Mouse (Mus musculus): ENCODE data around the gene Kif6. TPM values are rescaled to one million over a fixed set of nuclear protein-coding genes. Genes with fewer than 3 reads are reported as not detected.

Kif6 gene
- total RNA-seq, 4 experiments from 2014 or later, result 3.8 to 5.6 (median 4.3) TPM

DNA sequence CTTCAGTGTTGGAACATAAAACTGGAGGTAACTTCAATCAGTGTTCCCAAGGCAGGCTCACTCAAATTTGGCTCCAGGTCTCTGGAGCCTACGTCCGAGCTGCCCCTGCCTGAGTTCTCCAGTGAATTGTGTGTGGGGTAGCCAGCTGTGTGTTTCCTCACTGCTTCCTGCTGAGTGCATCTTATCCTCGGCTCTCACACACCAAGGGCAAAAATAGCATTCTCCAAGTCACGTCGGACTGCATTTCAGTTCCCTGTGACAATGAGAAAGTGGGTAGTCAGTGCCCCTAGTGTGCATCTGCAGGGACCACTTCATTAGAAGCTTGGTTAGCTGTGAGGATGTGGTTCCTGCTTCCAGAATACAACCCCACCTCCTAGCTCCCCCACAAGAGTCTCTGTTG, 222.5 kb downstream of the Kif6 start:
- DNase-seq (ENCODE audit: low spot score in 2 of 2), result no peak

DNA sequence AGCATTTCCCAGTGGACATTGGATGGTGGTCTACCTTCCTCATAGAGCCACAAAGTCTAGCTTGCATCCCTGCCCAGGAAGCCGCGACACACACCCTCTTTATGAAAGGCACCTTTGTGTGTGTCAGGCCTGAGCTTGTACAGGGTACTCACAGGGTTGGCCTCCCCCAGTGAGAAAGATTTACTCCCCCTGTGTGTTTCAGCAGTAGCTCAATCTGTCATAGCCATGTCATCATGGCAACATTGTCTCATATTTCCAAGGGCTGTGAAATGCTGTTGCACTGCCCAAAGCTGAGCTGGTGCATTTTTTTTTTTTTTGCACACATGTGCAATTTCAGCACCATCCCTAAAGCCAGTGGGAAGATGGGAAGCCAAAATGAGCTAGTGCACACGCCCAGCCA, 224.3 kb downstream of the Kif6 start:
- no peak for DNase-seq (ENCODE audit: low spot score in 2 of 2)

DNA sequence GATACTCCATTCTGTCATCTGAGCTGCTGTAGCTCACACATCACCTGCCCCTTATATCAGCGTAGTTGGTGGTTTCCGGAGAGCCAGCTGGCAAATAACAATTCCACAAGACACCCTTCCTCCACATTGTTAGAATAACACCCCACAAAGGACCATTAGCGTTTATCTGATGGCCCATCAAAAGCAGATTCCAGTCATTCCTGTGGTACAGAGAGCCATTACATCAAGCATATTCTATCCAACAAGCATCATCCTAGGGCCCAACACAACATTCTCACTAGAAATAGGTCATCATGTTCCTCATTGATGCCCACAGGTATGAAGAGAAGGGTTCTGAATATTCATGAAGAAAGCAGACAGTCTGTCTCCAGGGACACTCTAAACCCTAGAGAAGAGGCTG, 236.3 kb downstream of the Kif6 start:
- DNase-seq (ENCODE audit: low spot score in 2 of 2), result no peak

DNA sequence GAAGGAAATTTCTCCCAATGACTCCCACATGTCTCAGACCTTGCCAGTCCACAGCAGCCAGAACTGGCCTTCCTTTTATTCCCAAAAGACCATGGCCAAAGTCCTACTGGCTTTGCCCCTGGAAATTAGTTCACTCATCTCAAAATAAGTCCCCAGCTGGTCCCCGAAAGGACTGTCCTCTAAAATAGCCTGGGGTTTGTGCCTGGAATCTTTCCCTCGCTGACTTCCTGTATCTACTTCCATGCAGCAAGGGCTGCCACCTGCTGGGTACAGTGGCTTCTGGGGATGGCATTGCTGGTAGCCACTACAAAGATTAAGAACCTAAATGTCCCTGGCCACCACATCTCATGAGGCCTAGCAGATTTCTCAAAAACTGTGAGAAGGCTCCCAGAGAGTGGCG, 237.2 kb downstream of the Kif6 start:
- DNase-seq (ENCODE audit: low spot score in 2 of 2), result no peak

DNA sequence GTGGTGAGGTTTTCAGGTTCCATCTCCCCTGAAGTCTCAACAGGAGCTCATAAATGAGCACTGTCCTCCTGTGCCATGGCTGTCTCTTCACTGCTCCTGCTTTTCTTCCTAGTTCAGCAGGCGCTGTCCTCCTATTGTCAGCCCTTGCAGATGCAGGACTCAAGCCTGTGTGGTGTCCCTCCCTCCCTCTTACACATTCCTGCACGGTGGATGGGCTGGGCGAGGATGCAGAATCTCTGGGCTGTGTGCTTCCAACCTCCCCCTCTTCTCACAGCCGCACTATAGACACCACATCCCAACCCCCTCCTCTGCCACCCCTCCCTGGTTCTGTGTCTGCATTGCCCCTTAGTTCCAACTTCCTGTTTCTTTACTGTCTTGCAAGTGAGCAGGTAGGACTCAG, 240.8 kb downstream of the Kif6 start:
- no peak for DNase-seq (ENCODE audit: low spot score in 2 of 2)

DNA sequence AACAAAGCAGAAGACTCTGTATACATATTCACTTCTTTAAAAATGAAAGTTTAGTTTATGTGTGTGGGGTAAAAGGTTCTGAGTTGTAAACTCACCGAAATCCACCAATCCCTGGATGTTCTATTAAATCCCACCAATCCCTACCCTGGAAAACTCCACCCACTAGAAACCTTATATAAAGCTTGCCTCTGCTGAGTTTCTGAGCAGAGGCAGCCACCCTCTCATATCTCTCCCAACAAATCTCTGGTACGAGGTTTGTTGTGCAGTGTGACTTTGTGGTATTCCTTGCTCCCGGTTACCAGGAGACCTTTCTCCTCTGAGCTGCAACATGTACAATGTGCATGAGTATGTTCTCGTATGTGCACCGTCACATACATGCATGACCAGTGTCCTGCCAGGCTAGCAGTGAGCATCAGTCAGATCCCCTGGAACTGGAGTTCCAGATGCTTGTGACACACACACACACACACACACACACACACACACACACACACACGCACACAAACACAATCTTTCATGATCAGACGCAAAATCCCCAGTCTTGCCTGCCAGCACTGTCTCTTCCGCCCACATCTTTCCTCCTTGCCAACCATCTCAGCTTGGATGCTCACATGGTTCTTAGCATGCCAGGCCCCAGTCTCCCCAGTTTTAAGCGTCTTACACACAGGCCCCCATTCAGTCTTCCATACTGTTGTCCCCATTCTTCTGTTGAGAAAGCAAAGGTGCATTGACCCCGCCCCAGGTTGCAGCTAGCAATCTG, 245.3 kb downstream of the Kif6 start:
- peak in 1 of 2 experiments; percentile 34 for DNase-seq (ENCODE audit: low spot score in 2 of 2)

DNA sequence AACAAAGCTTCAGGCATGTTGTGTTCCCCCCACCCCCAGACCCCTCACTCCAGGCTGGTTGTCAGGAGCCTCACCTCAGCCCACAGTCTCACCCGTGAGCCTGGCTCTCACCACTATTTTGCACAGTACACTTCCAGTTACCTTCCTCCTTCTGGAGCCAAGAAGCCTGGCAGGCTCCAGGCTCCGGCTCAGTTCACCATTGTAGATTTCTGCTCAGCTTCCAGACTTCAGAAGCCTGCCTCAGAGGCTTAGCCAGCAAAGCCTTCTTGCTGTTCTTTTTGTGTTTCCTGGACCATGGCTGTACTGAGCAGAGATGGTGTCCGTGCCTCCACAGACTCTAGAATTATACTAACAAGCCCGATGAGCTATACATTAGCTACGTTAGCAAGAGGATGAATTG, 248.7 kb downstream of the Kif6 start:
- no peak for DNase-seq (ENCODE audit: low spot score in 2 of 2)

DNA sequence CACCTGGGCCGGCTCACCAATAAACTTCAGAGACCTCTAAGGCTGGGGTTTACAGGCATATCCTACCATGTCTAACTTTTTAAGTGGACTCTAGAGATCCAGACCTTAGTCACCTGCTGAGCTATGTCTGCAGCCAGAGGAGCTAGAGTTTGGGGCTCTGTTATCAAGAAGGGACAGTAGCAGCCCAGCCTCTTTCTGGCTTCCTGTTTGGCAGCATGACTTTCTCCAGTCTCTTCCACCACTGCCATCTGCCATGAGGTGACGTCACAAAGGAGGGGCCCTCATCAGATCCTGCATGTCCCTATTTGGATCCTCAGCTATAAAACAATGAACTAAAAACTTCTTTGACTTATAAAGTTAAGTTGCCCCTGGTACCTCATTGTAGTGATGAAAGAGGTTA, 250.7 kb downstream of the Kif6 start:
- no peak for DNase-seq (ENCODE audit: low spot score in 2 of 2)

DNA sequence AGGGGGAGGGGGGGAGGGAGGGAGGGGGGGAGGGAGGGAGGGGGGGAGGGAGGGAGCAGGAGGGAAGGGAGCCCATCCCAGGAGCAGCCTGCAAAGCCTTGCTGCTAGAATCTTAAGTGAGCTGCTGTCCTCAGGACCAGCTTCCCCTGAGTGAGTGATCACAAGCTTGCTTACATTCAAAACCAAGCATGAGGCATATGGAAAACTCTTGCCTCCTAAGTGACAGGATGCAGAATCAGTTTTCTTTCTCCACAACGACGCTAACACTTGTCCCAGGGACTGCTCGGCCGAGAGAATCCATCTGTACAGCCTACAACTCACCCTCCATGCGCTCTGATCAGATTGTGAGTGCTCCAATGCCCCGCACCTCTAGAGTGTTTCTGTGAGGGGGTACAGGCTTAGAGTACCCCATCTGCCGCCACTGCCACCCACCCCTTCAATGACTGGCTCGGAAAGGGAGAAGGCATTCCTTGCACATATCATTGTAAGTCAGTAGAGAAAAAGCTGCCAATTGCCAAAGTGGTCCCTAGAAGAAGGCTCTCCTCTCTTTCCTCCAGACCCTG, 251.8 kb downstream of the Kif6 start:
- no peak for DNase-seq (ENCODE audit: low spot score in 2 of 2)

DNA sequence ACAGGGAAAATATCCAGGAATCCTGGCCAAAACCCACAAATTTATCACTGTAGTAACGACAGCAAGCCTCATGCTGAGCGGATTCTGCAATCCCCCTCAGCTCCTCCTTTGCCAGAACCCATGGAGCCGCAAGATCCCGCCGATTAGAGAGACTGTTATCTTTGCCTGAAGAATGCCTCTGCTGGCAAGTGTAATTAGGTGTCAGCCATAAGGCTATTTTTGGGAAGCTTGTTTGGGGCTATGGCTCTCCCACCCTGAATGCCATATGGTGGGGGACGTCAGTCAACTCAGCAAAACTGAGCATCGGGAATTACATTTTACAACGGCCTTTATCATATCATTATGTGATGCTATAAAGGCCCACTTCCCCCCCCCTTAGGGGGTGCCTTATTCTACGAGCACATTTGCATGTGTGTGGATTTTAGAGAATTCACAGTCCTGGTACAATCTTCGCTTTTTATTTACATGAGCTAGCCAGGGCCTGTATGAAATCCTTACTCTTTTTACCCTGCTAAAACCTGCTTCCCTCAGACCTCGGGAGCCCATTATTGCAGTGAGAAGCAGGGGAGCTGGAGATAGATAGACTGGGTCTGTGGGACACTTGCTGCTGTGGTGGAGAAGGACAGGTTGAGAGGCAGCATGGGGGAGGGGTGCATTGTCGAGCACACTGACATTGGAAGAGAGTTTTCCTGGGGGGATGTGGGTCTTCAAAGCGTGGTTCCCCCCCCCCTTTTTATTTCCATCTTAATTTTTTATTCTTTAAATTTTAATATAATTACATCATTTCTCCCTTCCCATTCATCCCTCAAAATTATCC, 252.6 kb downstream of the Kif6 start:
- DNase-seq (ENCODE audit: low spot score in 2 of 2), result no peak

DNA sequence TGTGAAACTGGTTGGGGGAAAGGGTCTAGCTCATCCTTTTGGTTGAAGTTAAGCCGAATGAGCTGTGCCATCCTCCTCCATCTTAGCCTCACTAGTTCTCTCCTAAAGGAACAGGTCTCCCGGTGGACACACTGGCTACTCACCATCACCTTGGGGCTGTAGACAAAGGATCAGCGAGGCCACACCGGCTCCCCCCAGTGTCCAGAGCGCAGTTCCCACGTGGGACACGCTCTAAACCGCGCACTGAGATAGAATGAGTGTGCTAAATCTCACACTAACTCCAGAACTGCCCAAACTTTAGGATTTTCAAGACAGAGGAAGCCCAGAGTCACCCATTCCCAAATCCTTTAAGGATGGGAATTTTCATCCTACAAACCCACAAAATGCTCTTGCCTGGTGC, 254.3 kb downstream of the Kif6 start:
- DNase-seq (ENCODE audit: low spot score in 2 of 2), result no peak

DNA sequence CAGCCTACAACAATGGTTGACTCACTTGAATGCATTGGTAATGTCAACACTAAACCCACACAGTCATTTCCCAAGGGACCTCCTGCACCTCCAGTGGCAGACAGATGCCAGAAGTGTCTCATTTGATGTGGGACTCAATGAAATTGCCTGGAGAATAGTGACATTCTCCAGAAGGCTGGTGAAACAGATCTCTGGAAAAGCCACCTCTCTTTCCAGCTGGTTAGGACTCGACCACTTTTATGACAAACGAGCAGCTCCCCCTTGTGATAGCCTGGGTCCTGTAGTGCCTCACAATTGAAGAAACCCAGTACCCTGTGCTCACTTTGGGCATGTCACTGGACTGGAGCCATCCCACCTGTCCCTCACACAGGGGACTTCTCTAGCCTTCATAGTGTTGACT, 257.4 kb downstream of the Kif6 start:
- no peak for DNase-seq (ENCODE audit: low spot score in 2 of 2)

DNA sequence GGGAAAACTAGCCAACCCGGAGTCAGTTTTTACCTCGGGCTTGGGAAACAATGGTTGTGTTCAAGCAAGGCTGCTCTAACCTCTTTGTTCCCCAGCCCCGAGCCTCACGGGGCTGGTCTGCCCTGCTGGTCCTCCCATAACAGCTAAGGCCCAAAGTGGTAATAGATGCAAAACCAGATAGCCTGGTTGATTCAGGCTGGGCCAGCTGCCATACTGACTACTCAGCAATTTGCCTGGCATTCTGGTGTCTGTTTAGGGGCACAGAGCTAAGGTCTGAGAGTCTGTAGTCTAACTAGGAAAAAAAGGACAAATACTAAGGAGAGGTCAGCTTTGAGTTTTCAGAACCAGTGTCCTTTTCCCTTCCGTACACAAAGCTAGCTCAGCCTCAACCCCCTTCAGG, 259.8 kb downstream of the Kif6 start:
- no peak for DNase-seq (ENCODE audit: low spot score in 2 of 2)

DNA sequence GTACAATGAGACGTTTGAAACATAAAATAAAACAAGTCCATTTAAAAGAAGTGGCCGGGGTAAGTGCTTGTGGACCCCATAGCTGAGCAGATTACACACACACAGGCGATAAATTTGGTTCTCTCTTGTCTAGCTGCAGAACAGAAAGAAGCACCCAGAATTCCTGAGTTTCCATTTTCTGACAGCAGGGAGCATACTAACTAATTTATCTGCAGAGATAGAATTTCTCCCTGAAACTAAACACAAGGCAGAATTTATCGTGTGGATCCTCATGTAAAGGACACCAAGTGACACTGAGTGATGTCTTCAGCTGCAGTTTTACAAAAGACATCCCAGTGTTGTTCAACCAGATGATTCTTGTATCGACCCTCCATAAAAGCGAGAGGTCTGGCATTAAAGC, 260.5 kb downstream of the Kif6 start:
- no peak for DNase-seq (ENCODE audit: low spot score in 2 of 2)

DNA sequence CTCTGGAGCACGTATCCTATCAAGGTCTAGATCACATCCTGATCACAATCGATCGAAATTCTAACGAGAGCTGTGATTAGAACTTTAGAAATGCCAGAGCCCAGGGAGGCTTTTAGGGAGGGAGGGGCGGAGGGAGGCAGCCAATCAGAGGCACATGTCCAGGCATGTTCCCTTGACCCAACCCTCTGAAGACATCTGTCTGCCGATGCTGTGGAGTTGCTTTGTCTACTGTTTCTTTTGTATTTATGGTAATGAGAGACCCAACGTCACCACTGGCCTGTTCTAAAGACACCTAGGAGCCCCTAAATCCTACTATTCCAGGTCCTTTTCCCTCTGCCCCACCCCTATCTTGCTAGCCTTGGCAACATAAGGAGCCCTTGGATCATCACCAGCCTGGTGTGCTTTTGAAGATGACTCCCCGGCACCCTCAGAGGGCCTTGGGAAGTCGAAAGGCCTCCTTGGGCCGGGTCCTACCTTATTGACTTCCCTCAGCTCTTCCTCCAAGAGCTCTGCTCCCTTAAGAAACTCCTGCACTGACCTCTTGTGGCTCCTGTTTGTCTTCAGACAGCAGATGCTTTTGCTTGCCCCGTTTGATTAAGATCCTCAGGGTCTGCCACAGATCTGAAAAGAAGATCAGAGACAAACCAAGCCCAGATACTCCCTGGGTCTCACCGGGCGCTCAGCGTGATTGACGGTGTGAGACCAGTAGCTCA, 261.2 kb downstream of the Kif6 start:
- DNase-seq (ENCODE audit: low spot score in 2 of 2), result no peak

DNA sequence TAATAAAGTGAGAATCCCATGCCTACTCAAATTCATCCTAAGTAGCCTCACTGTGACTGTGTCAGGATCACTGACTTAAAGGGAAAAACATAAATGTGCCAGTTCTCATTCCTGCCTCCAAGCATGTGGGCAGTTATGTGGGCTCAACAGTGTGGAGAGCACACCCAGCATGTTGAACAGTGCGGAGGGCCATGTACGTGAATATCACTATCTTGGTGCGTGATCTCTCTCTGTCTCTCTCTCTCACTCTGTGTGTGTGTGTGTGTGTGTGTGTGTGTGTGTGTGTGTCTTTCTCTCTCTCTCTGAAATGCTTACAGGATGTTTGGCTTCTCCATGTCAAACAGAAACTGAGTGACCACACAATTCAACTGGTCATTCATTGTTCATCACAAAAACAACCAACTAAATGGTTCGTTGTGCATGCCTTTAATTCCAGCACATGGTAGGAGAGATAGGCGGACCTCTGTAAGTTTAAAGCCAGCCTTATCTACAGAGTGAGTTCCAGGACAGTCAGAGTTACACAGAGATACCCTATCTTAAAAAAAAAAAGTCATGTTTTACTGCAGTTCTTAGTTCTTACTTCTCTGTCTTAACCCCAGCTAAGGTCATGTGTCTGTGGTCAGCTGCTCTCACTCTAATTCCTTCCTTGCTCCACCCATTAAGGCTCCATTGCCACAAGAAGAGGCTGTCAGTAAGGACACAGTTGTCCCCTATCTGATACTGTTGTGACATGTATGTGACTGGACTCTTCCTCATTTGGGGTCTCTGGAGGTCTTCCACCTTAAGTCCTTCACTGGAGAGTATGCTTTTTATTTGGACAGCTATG, 266.2 kb downstream of the Kif6 start:
- DNase-seq (ENCODE audit: low spot score in 2 of 2), result no peak

DNA sequence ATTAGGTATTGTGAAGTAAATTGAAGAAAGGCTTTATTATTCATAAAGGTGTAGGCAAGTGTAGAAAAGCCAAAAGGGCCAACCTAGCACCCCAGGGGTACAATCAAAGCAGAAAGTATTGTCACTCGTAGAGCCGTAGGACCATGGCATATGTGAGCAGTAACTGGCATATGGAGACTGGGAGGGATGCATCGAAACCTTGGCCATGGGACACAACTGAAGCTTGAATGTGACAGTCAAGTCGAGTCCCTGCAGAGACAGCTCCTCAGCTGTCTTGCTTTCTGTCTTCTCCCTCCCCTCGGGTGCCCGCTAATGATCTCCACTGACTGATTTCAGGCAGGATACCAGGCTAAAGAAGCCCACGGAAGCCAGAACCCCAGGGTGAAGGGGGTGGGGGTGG, 266.9 kb downstream of the Kif6 start:
- no peak for DNase-seq (ENCODE audit: low spot score in 2 of 2)

DNA sequence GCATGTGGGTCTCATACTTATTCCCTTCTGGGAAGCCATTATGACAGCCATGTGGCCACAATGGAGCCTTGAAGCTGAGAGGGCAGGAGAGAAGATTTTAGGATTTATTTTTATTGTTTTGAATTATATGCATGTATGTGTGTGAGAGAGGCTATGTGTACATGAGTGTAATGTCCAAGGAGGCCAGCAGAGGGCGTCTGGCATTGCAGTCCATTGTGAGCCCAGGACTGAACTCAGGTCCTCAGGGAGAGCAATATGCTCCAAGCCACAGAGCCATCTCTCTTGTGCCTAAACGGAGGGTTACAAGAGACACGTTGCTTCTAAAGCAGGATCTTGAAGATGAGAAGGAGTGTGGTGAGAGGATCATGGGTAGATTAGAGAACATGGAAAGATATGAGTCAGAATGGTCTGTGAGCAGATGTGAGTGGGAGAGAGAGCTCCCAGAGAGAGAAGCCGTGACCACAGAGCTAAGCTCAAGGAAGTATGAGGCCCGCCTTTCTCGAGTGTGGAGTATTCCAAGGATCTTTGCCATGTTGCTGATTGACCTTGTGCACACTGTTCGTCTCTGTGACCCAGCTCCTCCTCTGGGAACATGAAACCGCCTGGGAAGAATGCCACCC, 268.3 kb downstream of the Kif6 start:
- DNase-seq (ENCODE audit: low spot score in 2 of 2), result peak in 1 of 2 experiments; percentile 35

DNA sequence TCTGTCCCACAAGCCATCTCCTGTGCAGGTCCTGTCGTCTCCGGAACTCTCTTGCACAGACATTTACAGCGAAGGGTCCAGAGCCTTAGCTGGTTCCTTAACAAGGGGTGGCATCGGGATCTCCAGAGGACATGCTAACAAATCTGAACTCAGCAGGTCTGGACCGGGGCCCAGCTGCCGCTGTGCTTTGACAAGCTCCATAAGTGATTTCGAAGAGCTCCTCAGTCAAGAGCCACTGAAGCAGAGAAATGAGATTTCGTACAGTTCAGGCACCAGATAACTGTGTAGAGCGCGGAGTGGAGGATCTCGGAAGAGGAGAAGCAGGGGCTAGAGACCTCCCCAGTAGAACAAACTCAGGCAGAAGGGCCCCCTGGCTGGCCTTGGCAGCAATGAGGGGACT, 270.1 kb downstream of the Kif6 start:
- no peak for DNase-seq (ENCODE audit: low spot score in 2 of 2)

DNA sequence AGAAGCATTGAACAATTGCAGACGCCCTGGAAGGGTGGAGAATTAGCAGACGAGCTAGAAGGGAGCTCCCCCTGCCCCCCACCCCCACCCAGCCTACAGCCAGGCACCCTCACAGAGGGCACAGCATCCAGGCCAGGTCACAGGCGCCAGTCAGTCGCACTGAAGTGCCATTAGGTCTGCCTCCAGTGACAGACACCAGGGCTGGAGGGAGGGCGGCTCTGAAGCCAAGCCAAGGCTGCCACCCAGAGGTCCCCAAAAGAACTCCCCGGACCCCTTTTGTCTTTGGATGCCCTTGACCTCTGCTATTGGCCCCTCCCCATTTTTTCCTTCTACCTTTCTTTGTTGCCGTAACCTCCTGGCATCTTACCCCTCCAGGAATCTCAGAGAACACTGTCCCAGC, 274.7 kb downstream of the Kif6 start:
- no peak for DNase-seq (ENCODE audit: low spot score in 2 of 2)

DNA sequence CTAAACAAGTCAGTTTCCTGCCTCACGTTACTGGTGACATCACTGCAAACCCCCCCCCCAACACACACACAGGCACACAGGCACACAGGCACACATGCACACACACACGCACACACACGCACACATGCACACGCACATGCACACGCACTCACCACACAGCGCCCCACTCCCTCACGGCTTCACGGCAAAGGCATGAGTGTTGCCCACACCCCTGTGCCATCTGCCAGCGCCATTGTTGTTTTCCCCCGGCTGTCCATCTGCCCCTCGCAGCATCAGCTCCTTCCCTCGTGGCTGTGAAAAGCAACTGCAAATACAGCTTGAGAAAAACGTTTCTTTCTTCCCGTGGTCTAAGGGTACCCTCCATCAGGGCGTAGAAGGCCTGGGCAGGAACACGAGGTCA, 275.9 kb downstream of the Kif6 start:
- peak in 1 of 2 experiments; percentile 39 for DNase-seq (ENCODE audit: low spot score in 2 of 2)
